Mouse (Mus musculus) liver, embryonic 13.5 days (tissue): ENCODE measurements around the gene Gusb. TPM values are rescaled to one million over a fixed set of nuclear protein-coding genes. Genes with fewer than 3 reads are reported as not detected.
A peak's percentile ranks its signal among the peaks of the same experiment; 100 is the strongest.

Experiments used
- ATAC-seq: fragments of 200-750 bp; cut with Nextera tagmentation; 2 replicates; pipeline ENCODE4 v1.8.0; 2017; ENCODE audit warnings: low read depth, mild to moderate bottlenecking, moderate number of reproducible peaks, moderate library complexity
- DNase-seq: peaks from one replicate; pipeline ENCODE4 v3.0.0; 2022
- H3K27ac ChIP-seq: fragments of 300-500 bp; sonication (generic); 2 replicates; pipeline ENCODE4 v1.5.1; 2015; ENCODE audit warnings: moderate library complexity, mild to moderate bottlenecking, inconsistent platforms
- H3K27me3 ChIP-seq: fragments of 300-500 bp; sonication (generic); 2 replicates; pipeline ENCODE4 v1.6.1; 2015; ENCODE audit warnings: mild to moderate bottlenecking, inconsistent platforms
- H3K36me3 ChIP-seq: fragments of 300-500 bp; sonication (generic); 2 replicates; pipeline ENCODE4 v1.6.1; 2015; ENCODE audit warnings: mild to moderate bottlenecking, inconsistent platforms
- H3K4me1 ChIP-seq: fragments of 300-500 bp; sonication (generic); replicated peaks from 2 replicates; pipeline ENCODE4 v1.6.1; 2015; ENCODE audit warnings: inconsistent platforms
- H3K4me2 ChIP-seq: fragments of 300-500 bp; sonication (generic); 2 replicates; pipeline ENCODE4 v1.6.1; 2015; ENCODE audit warnings: inconsistent platforms, mild to moderate bottlenecking, moderate library complexity
- H3K4me3 ChIP-seq: fragments of 300-500 bp; sonication (generic); replicated peaks from 2 replicates; pipeline ENCODE4 v1.5.1; 2015; ENCODE audit warnings: mild to moderate bottlenecking, inconsistent platforms
- H3K9ac ChIP-seq: fragments of 300-500 bp; sonication (generic); 2 replicates; pipeline ENCODE4 v1.6.1; 2015; ENCODE audit warnings: mild to moderate bottlenecking, inconsistent platforms
- H3K9me3 ChIP-seq: fragments of 300-500 bp; sonication (generic); replicated peaks from 2 replicates; pipeline ENCODE4 v1.6.1; 2016; ENCODE audit warnings: inconsistent platforms
- WGBS: fragments of 180-500 bp; shearing (Covaris S2); methylation state at CpG from one replicate; pipeline ENCODE4 v1.1.7; 2015; ENCODE audit not compliant: insufficient replicate concordance; 5-methylcytosine and 5-hydroxymethylcytosine counted together
- polyA plus RNA-seq: library from polyadenylated mRNA; unstranded; fragments of >200 nt; fragmentation: Nextera tagmentation; extraction: Ambion mirVana; gene quantifications from 2 replicates; pipeline ENCODE4 v1.2.1, GENCODE M21; 2015

Gusb gene
- polyA plus RNA-seq, 1 experiment from 2014 or later = 42.0 TPM

DNA sequence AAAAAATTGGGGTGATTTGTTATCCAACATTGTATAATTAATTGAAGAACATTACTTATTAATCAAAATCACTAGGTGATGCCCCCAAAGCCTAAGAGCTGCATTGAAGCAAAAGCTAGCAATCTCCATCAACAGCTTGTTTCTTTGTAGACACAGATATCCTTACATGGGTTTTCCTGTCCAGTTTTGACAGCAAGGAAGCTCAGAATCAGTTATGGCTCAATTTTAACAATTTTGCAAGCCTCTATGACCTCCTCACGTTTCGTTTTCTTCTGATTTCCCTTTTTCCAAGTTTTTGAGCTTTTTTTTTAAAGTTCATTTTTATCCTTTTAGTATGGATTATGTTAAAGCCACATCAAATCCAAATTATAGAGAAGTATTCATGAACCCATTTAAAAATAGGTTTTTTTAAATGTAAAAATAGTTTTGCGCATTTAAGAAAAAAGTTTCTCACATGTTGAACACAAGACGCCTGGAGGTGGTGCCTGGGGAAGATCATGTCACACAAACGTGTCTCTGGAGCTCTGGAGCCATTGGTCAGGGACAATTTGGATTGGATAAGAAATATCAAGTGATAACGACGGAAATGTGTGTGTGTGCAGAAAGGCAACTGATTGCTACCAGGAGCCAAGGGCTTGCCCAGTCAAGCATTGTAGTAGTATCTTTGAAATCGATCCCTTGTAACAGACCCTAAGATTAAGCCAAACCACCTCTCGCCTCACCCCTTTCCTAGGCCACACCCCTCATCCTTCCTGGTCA is 61.9 kb downstream of the Gusb start:
- H3K4me2 ChIP-seq = peak overlapping the region; percentile 63
- no peaks in the 10 kb centered on the region for H3K9me3 ChIP-seq
- no peak for DNase-seq
- H3K27ac ChIP-seq = peak overlapping the region; percentile 70
- H3K4me1 ChIP-seq = peaks cover 27% of the 10 kb centered on the region
- no peaks in the 10 kb centered on the region for H3K27me3 ChIP-seq
- peak overlapping the region; percentile 56 for H3K9ac ChIP-seq
- H3K36me3 ChIP-seq = peaks cover 9% of the 10 kb centered on the region
- peak overlapping the region; percentile 63 for H3K4me3 ChIP-seq
- WGBS = 2% methylated on average over 9 of the region's 9 CpGs
- ATAC-seq = peak; percentile 13

GRCm38 (mm10) chr5:129940281-129940680 is 62.6 kb downstream of the Gusb start:
- peak overlapping the region; percentile 63 for H3K4me2 ChIP-seq
- no peak for ATAC-seq
- H3K9ac ChIP-seq = peak overlapping the region; percentile 35
- peak overlapping the region; percentile 56 for H3K27ac ChIP-seq
- peaks cover 5% of the 10 kb centered on the region for H3K36me3 ChIP-seq
- peaks cover 24% of the 10 kb centered on the region for H3K4me1 ChIP-seq
- no peak for DNase-seq
- WGBS = 48% methylated on average over 2 of the region's 2 CpGs
- H3K4me3 ChIP-seq = no peak overlapping the region
- H3K27me3 ChIP-seq = no peaks in the 10 kb centered on the region
- H3K9me3 ChIP-seq = no peaks in the 10 kb centered on the region

Other genes with a start within 250 kb of the Gusb start
- gene Psph, start 215.6 kb downstream of the Gusb start, polyA plus RNA-seq = 82.6 and 91.1 TPM in 2 replicates
- 24.9 and 35.0 TPM in 2 replicates for gene Sumf2, start 156.1 kb downstream of the Gusb start, polyA plus RNA-seq
- 596 and 645 TPM in 2 replicates for gene Chchd2, start 115.6 kb downstream of the Gusb start, polyA plus RNA-seq
- 1.00 and 1.1 TPM in 2 replicates for gene Zbed5, start 107.3 kb downstream of the Gusb start, polyA plus RNA-seq
- gene Phkg1, start 104.5 kb downstream of the Gusb start, polyA plus RNA-seq = 0.18 and 0.22 TPM in 2 replicates
- 0.31 and 1.0 TPM in 2 replicates for gene Nupr1l, start 94.5 kb downstream of the Gusb start, polyA plus RNA-seq
- 22.9 and 29.4 TPM in 2 replicates for gene Vkorc1l1, start 61.1 kb downstream of the Gusb start, polyA plus RNA-seq
- 37.8 and 45.2 TPM in 2 replicates for gene Asl, start 26.2 kb upstream of the Gusb start, polyA plus RNA-seq
- gene Crcp, start 26.2 kb upstream of the Gusb start, polyA plus RNA-seq = 31.6 and 34.4 TPM in 2 replicates
- gene Tpst1, start 70.3 kb upstream of the Gusb start, polyA plus RNA-seq = 27.2 and 33.5 TPM in 2 replicates
- 5.5 and 7.1 TPM in 2 replicates for gene Kctd7, start 141.8 kb upstream of the Gusb start, polyA plus RNA-seq
- 26.0 and 30.7 TPM in 2 replicates for gene Rabgef1, start 168.7 kb upstream of the Gusb start, polyA plus RNA-seq
- gene Tmem248, start 214.0 kb upstream of the Gusb start, polyA plus RNA-seq = 30.7 and 34.4 TPM in 2 replicates